ENCODE assay signal across 15 mouse cellular contexts in the genomic region with DNA sequence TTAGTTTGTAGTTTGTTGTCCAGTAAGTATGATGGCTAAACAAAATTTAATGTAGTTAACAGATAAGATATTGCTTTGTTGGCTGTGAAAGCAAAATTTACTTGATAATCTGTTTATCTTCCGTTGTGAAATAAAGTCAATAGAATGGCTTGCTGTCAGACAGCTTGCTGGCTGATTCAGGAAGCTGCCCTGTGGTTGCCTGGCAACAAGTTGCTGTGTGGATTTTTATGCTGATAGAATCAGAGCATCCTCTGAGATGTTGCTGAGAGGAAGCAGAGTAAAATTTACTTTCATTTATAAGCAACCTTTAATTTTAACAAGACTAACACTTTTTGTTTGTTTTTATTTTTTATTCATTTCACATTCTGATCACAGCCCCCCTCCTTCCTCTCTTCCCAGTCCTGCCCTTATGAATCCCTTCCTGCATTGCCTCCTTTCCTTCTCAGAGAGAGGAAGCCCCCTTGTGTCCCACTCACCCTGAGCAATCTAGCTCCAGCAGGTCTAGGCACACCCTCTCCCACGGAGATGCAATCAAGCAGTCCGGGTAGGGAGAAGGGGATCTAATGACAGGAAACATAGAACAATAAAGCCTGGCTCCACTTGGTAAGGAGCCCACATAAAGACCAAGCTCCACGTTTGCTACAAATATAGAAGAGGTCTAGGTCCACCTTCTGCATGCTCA. TPM values are rescaled to one million over a fixed set of nuclear protein-coding genes. Genes with fewer than 3 reads are reported as not detected.
DNase-seq lines count a peak whose midpoint lies in the region; ATAC-seq lines count a peak whose summit lies in the region.
"Had no signal": no experiment of that assay in that cellular context is flagged by ENCODE, and none has a peak within 500 bp of the region (broad histone marks: within the 10 kb centered on the region; RNA-seq: fewer than 3 reads in every experiment).

No protein-coding gene starts in this region.

- no peak overlapping the region for H3K4me2 ChIP-seq in forebrain, embryonic 13.5 days
- no peak overlapping the region for H3K4me2 ChIP-seq in neural tube, embryonic 14.5 days (ENCODE audit: low read depth, low read length)
- no peak overlapping the region for H3K4me2 ChIP-seq in midbrain, embryonic 13.5 days (replicated peaks)
- H3K4me2 ChIP-seq: limb, embryonic 12.5 days; lung, embryonic 15.5 days had no signal

- H3K9ac ChIP-seq in forebrain, embryonic 13.5 days = no peak overlapping the region
- no peak overlapping the region for H3K9ac ChIP-seq in neural tube, embryonic 14.5 days (replicated peaks; ENCODE audit: low read depth, low read length)
- no peak overlapping the region for H3K9ac ChIP-seq in midbrain, embryonic 13.5 days (replicated peaks)
- H3K9ac ChIP-seq: limb, embryonic 12.5 days; lung, embryonic 15.5 days had no signal

- no peaks in the 10 kb centered on the region for H3K9me3 ChIP-seq in forebrain, embryonic 13.5 days (replicated peaks)
- no peaks in the 10 kb centered on the region for H3K9me3 ChIP-seq in forebrain, embryonic 10.5 days
- no peaks in the 10 kb centered on the region for H3K9me3 ChIP-seq in neural tube, embryonic 14.5 days (ENCODE audit: control insufficient read depth, low read length)
- H3K9me3 ChIP-seq in midbrain, embryonic 13.5 days = no peaks in the 10 kb centered on the region
- H3K9me3 ChIP-seq: embryonic facial prominence, embryonic 10.5 days; heart, embryonic 10.5 days; limb, embryonic 12.5 days; lung, embryonic 15.5 days had no signal

- H3K27ac ChIP-seq in forebrain, embryonic 13.5 days = peak overlapping the region; percentile 41; the same call in 1 of the 2 replicates
- H3K27ac ChIP-seq in forebrain, embryonic 10.5 days = no peak overlapping the region
- no peak overlapping the region for H3K27ac ChIP-seq in neural tube, embryonic 14.5 days (ENCODE audit: low read depth, low read length)
- peak overlapping the region; percentile 72 for H3K27ac ChIP-seq in midbrain, embryonic 13.5 days
- H3K27ac ChIP-seq: embryonic facial prominence, embryonic 10.5 days; heart, embryonic 10.5 days; kidney, postnatal 0 days; limb, embryonic 12.5 days; lung, embryonic 15.5 days had no signal

- no peak overlapping the region for H3K4me3 ChIP-seq in forebrain, embryonic 13.5 days
- H3K4me3 ChIP-seq in forebrain, embryonic 10.5 days = no peak overlapping the region
- no peak overlapping the region for H3K4me3 ChIP-seq in neural tube, embryonic 14.5 days (ENCODE audit: low read depth, low read length)
- no peak overlapping the region for H3K4me3 ChIP-seq in midbrain, embryonic 13.5 days (replicated peaks)
- H3K4me3 ChIP-seq: embryonic facial prominence, embryonic 10.5 days; heart, embryonic 10.5 days; limb, embryonic 12.5 days; lung, embryonic 15.5 days had no signal

- H3K4me1 ChIP-seq in forebrain, embryonic 13.5 days = no peaks in the 10 kb centered on the region
- H3K4me1 ChIP-seq in forebrain, embryonic 10.5 days = no peaks in the 10 kb centered on the region
- no peaks in the 10 kb centered on the region for H3K4me1 ChIP-seq in neural tube, embryonic 14.5 days (ENCODE audit: control insufficient read depth, insufficient read depth, low read length)
- no peaks in the 10 kb centered on the region for H3K4me1 ChIP-seq in midbrain, embryonic 13.5 days (replicated peaks)
- H3K4me1 ChIP-seq: embryonic facial prominence, embryonic 10.5 days; heart, embryonic 10.5 days; limb, embryonic 12.5 days; lung, embryonic 15.5 days had no signal

- no peak for DNase-seq in forebrain, embryonic 10.5 days (ENCODE audit: extremely low spot score, low spot score)
- DNase-seq in neural tube, embryonic 10.5 days (ENCODE audit: extremely low spot score, low spot score) = no peak
- peak; percentile 44 for DNase-seq in telencephalon, adult 2 months (ENCODE audit: low read depth, low spot score)
- DNase-seq in ovary, postnatal 10 days (ENCODE audit: low spot score) = no peak
- DNase-seq in spleen, adult 12 weeks (ENCODE audit: low spot score) = no peak
- DNase-seq: cerebellum, adult 11 months had no signal

- H3K36me3 ChIP-seq in forebrain, embryonic 13.5 days (ENCODE audit: poor library complexity, severe bottlenecking) = no peaks in the 10 kb centered on the region
- H3K36me3 ChIP-seq in forebrain, embryonic 10.5 days (replicated peaks) = no peaks in the 10 kb centered on the region
- no peaks in the 10 kb centered on the region for H3K36me3 ChIP-seq in neural tube, embryonic 14.5 days (ENCODE audit: control insufficient read depth, insufficient read depth, low read length)
- no peaks in the 10 kb centered on the region for H3K36me3 ChIP-seq in midbrain, embryonic 13.5 days
- H3K36me3 ChIP-seq: embryonic facial prominence, embryonic 10.5 days; heart, embryonic 10.5 days; limb, embryonic 12.5 days; lung, embryonic 15.5 days had no signal

- ATAC-seq in forebrain, embryonic 13.5 days = 0 out of 2 replicates have a peak, but pooled peaks have one; percentile 51
- ATAC-seq in neural tube, embryonic 14.5 days (ENCODE audit: low read depth) = peak; percentile 63; the same call in 1 of the 2 replicates
- peak; percentile 75 for ATAC-seq in midbrain, embryonic 13.5 days

- 41% methylated on average over 4 of the region's 4 CpGs for WGBS in forebrain, embryonic 13.5 days
- 52% methylated on average over 4 of the region's 4 CpGs for WGBS in forebrain, embryonic 10.5 days
- 22% methylated on average over 4 of the region's 4 CpGs for WGBS in neural tube, embryonic 14.5 days
- 24% methylated on average over 4 of the region's 4 CpGs for WGBS in midbrain, embryonic 13.5 days

- H3K27me3 ChIP-seq in forebrain, embryonic 13.5 days = no peaks in the 10 kb centered on the region
- no peaks in the 10 kb centered on the region for H3K27me3 ChIP-seq in forebrain, embryonic 10.5 days (ENCODE audit: poor library complexity, severe bottlenecking)
- H3K27me3 ChIP-seq in neural tube, embryonic 14.5 days (ENCODE audit: control insufficient read depth, insufficient read depth, low read length) = no peaks in the 10 kb centered on the region
- no peaks in the 10 kb centered on the region for H3K27me3 ChIP-seq in midbrain, embryonic 13.5 days
- H3K27me3 ChIP-seq: limb, embryonic 12.5 days; lung, embryonic 15.5 days had no signal

RNA-seq across cellular contexts. Expression of a gene that starts 10.8 kb away (rescaled TPM):
- not detected in 2 replicates for polyA plus RNA-seq in forebrain, embryonic 13.5 days (2015; fragmentation: Nextera tagmentation; extraction: Ambion mirVana)
- not detected in 2 replicates for polyA plus RNA-seq in forebrain, embryonic 10.5 days (2016; fragmentation: Nextera tagmentation; extraction: Ambion mirVana)
- not detected in 2 replicates for polyA plus RNA-seq in neural tube, embryonic 14.5 days (2014; fragmentation: Nextera tagmentation; extraction: Ambion mirVana)
- not detected in 2 replicates for polyA plus RNA-seq in midbrain, embryonic 13.5 days (2015; fragmentation: Nextera tagmentation; extraction: Ambion mirVana)
- polyA plus RNA-seq: embryonic facial prominence, embryonic 10.5 days; heart, embryonic 10.5 days; kidney, postnatal 0 days; limb, embryonic 12.5 days; lung, embryonic 15.5 days had no signal

RNA-seq across cellular contexts. Expression of a gene that starts 12.9 kb away (rescaled TPM):
- polyA plus RNA-seq in forebrain, embryonic 13.5 days (2015; fragmentation: Nextera tagmentation; extraction: Ambion mirVana) = not detected in 2 replicates
- not detected in 2 replicates for polyA plus RNA-seq in forebrain, embryonic 10.5 days (2016; fragmentation: Nextera tagmentation; extraction: Ambion mirVana)
- not detected in 2 replicates for polyA plus RNA-seq in neural tube, embryonic 14.5 days (2014; fragmentation: Nextera tagmentation; extraction: Ambion mirVana)
- not detected in 2 replicates for polyA plus RNA-seq in midbrain, embryonic 13.5 days (2015; fragmentation: Nextera tagmentation; extraction: Ambion mirVana)
- polyA plus RNA-seq: embryonic facial prominence, embryonic 10.5 days; heart, embryonic 10.5 days; kidney, postnatal 0 days; limb, embryonic 12.5 days; lung, embryonic 15.5 days; testis, adult 2 months had no signal

RNA-seq across cellular contexts. Expression of a gene that starts 23.6 kb away (rescaled TPM):
- not detected in 2 replicates for polyA plus RNA-seq in forebrain, embryonic 13.5 days (2015; fragmentation: Nextera tagmentation; extraction: Ambion mirVana)
- polyA plus RNA-seq in forebrain, embryonic 10.5 days (2016; fragmentation: Nextera tagmentation; extraction: Ambion mirVana) = not detected in 2 replicates
- not detected in 2 replicates for polyA plus RNA-seq in neural tube, embryonic 14.5 days (2014; fragmentation: Nextera tagmentation; extraction: Ambion mirVana)
- polyA plus RNA-seq in midbrain, embryonic 13.5 days (2015; fragmentation: Nextera tagmentation; extraction: Ambion mirVana) = not detected in 2 replicates
- polyA plus RNA-seq: embryonic facial prominence, embryonic 10.5 days; heart, embryonic 10.5 days; kidney, postnatal 0 days; limb, embryonic 12.5 days; lung, embryonic 15.5 days; testis, adult 2 months had no signal

RNA-seq across cellular contexts. Expression of a gene that starts 29.9 kb away (rescaled TPM):
- polyA plus RNA-seq in forebrain, embryonic 13.5 days (2015; fragmentation: Nextera tagmentation; extraction: Ambion mirVana) = 19.8 and 32.4 TPM in 2 replicates
- polyA plus RNA-seq in forebrain, embryonic 10.5 days (2016; fragmentation: Nextera tagmentation; extraction: Ambion mirVana) = 4.0 and 4.2 TPM in 2 replicates
- polyA plus RNA-seq in neural tube, embryonic 14.5 days (2014; fragmentation: Nextera tagmentation; extraction: Ambion mirVana) = 141 and 199 TPM in 2 replicates
- 59.7 and 66.7 TPM in 2 replicates for polyA plus RNA-seq in midbrain, embryonic 13.5 days (2015; fragmentation: Nextera tagmentation; extraction: Ambion mirVana)

RNA-seq across cellular contexts. Expression of a gene that starts 33.0 kb away (rescaled TPM):
- not detected in 2 replicates for polyA plus RNA-seq in forebrain, embryonic 13.5 days (2015; fragmentation: Nextera tagmentation; extraction: Ambion mirVana)
- not detected in 2 replicates for polyA plus RNA-seq in forebrain, embryonic 10.5 days (2016; fragmentation: Nextera tagmentation; extraction: Ambion mirVana)
- polyA plus RNA-seq in neural tube, embryonic 14.5 days (2014; fragmentation: Nextera tagmentation; extraction: Ambion mirVana) = not detected in 2 replicates
- polyA plus RNA-seq in midbrain, embryonic 13.5 days (2015; fragmentation: Nextera tagmentation; extraction: Ambion mirVana) = not detected in 2 replicates
- polyA plus RNA-seq: embryonic facial prominence, embryonic 10.5 days; heart, embryonic 10.5 days; kidney, postnatal 0 days; limb, embryonic 12.5 days; lung, embryonic 15.5 days; testis, adult 2 months had no signal

Comparison
In these comparisons a context has a peak if more than half of its experiments do, and no peak if none do; other contexts are left out.
1. H3K27ac ChIP-seq: peak in forebrain, embryonic 13.5 days (single experiment) and midbrain, embryonic 13.5 days (single experiment); none in forebrain, embryonic 10.5 days (single experiment) and neural tube, embryonic 14.5 days (single experiment).
2. Peak in every context shown above with its lines, with median percentiles within 50 percentile points of each other: ATAC-seq.